Mouse (Mus musculus) erythroblast, embryonic 14.5 days (primary cell): ENCODE measurements around the gene Lmx1b.

Experiments used
- GATA1 ChIP-seq: IDR thresholded peaks from 2 replicates; pipeline ENCODE4 v1.6.1; 2012; ENCODE audit warnings: low read length, inconsistent platforms, mixed read lengths
- TAL1 ChIP-seq: IDR thresholded peaks from 3 replicates; pipeline ENCODE4 v1.6.1; 2012; ENCODE audit warnings: low read length, inconsistent platforms, mixed read lengths

DNA sequence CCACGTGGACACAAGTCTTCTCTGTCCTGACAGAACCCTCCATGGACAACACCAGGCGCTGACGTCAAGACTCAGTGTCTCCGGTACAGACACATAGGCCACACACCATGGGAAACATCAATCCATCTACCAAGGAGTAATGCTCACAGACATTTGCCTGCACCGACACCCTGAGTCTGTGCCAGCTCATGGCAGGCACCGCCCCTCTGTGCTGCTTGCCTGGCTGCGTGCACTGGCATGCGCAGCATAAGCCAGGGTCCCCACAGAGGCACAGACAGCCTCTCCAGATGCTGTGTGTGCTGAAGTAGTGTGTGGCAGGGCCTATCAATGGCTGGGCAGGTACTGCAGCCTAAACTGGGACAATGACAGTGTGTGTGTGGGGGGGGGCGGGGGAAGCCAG is 22.6 kb downstream of the Lmx1b start:
- TF ChIP-seq GATA1, result no peak
- TF ChIP-seq TAL1, result no peak
